Mouse (Mus musculus): ENCODE measurements around the gene Robo3.

DNA sequence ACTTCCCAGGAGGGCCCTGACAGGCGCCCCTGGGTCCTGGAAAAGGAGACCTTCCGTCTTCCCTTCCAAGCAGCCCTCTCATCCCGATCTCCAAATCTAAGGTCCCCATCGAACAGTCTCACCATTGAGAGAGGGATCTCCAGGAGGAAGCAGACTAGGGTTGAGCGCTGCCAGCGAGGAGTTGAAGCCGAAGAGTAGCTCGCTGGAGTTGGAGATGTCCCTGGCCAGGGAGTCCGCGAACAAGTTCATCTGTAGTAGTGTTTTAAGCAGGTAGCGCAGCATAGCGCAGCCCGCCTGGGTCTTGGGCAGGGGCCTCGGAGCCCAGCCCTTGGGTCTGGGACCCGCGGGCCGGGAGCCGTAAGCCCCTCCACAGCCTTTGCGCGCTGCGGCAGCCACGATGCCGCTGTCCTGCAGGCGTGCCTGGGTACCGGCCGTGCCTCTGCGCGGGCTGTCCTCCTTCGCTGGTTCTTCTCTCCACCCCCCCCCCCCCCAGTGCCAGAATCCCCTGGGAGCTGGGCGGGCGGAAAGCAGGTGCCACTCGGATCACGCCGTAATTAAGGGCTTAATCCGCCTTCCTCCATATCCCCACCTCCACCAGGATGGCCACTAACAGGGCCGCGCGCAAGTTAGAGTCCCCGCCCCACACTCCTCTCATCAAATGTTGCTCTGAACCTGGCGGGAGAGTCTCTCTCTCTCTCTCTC lies at the start of gene Robo3:
- TF ChIP-seq POLR2A (IDR thresholded peaks at IDR 0.05; ENCODE audit: low read depth, low read length) (no peak), CTCF (IDR thresholded peaks at IDR 0.05; ENCODE audit: extremely low read depth, insufficient read length, insufficient replicate concordance, low read depth, low read length) (no peak)
